Mouse (Mus musculus): ENCODE results near the gene Upf2. TPM values are rescaled to one million over a fixed set of nuclear protein-coding genes. Genes with fewer than 3 reads are reported as not detected.
A peak's percentile ranks its signal among the peaks of the same experiment; 100 is the strongest.

The Upf2 gene
- polyA plus RNA-seq, 1 experiment: 1.2 TPM

GRCm38 (mm10) chr2:6099443-6099842, 148.2 kb downstream of the Upf2 start:
- Histone ChIP-seq H3K4me1 (ENCODE audit: control insufficient read depth, insufficient read depth, insufficient read length, low read length) (peaks cover 12% of the 10 kb centered on the region), H3K27me3 (ENCODE audit: control insufficient read depth, insufficient read depth, low read length) (no peaks in the 10 kb centered on the region), H3K36me3 (ENCODE audit: control insufficient read depth, insufficient read depth, low read length) (peaks cover 11% of the 10 kb centered on the region), H3K27ac (ENCODE audit: insufficient read depth, low read depth, low read length) (no peak overlapping the region), H3K4me3 (ENCODE audit: low read depth, low read length) (no peak overlapping the region)
- 60% methylated on average over 9 of the region's 9 CpGs for WGBS
- no peak for TF ChIP-seq CTCF (IDR thresholded peaks at IDR 0.05; ENCODE audit: extremely low read depth, insufficient read length, insufficient replicate concordance, low read depth, low read length)
- no peak for TF ChIP-seq POLR2A (IDR thresholded peaks at IDR 0.05; ENCODE audit: low read depth, low read length)

- Histone ChIP-seq H3K27me3 (ENCODE audit: control insufficient read depth, insufficient read depth, low read length) (no peaks in the 10 kb centered on the region), H3K4me1 (ENCODE audit: control insufficient read depth, insufficient read depth, insufficient read length, low read length) (peaks cover 12% of the 10 kb centered on the region), H3K36me3 (ENCODE audit: control insufficient read depth, insufficient read depth, low read length) (peaks cover 11% of the 10 kb centered on the region), H3K27ac (ENCODE audit: insufficient read depth, low read depth, low read length) (no peak overlapping the region), H3K4me3 (ENCODE audit: low read depth, low read length) (peak overlapping the region; percentile 23)
- WGBS: 67% methylated on average over 51 of the region's 51 CpGs
- TF ChIP-seq POLR2A (IDR thresholded peaks at IDR 0.05; ENCODE audit: low read depth, low read length): no peak
- TF ChIP-seq CTCF (IDR thresholded peaks at IDR 0.05; ENCODE audit: extremely low read depth, insufficient read length, insufficient replicate concordance, low read depth, low read length): no peak
These were observed 148.9 kb downstream of the Upf2 start for GRCm38 (mm10) chr2:6100027-6100749.

GRCm38 (mm10) chr2:6100755-6101154, 149.5 kb downstream of the Upf2 start:
- H3K4me3 ChIP-seq (ENCODE audit: low read depth, low read length): peak overlapping the region; percentile 23; the same call in 1 of the 2 replicates
- no peak for TF ChIP-seq CTCF (IDR thresholded peaks at IDR 0.05; ENCODE audit: extremely low read depth, insufficient read length, insufficient replicate concordance, low read depth, low read length)
- TF ChIP-seq POLR2A (IDR thresholded peaks at IDR 0.05; ENCODE audit: low read depth, low read length): no peak
- no peak overlapping the region for H3K27ac ChIP-seq (ENCODE audit: insufficient read depth, low read depth, low read length)
- peaks cover 12% of the 10 kb centered on the region for H3K4me1 ChIP-seq (ENCODE audit: control insufficient read depth, insufficient read depth, insufficient read length, low read length)
- peaks cover 11% of the 10 kb centered on the region for H3K36me3 ChIP-seq (ENCODE audit: control insufficient read depth, insufficient read depth, low read length)
- H3K27me3 ChIP-seq (ENCODE audit: control insufficient read depth, insufficient read depth, low read length): no peaks in the 10 kb centered on the region
- 85% methylated on average over 20 of the region's 20 CpGs for WGBS

GRCm38 (mm10) chr2:6105437-6105836, 154.2 kb downstream of the Upf2 start:
- H3K27ac ChIP-seq (ENCODE audit: insufficient read depth, low read depth, low read length): no peak overlapping the region
- H3K4me3 ChIP-seq (ENCODE audit: low read depth, low read length): no peak overlapping the region
- H3K4me1 ChIP-seq (ENCODE audit: control insufficient read depth, insufficient read depth, insufficient read length, low read length): no peaks in the 10 kb centered on the region

More at GRCm38 (mm10) chr2:6105437-6105836, 154.2 kb downstream of the Upf2 start:
- Histone ChIP-seq H3K36me3 (ENCODE audit: control insufficient read depth, insufficient read depth, low read length) (peaks cover 8% of the 10 kb centered on the region; the same call in 1 of the 2 replicates), H3K27me3 (ENCODE audit: control insufficient read depth, insufficient read depth, low read length) (no peaks in the 10 kb centered on the region)
- TF ChIP-seq CTCF (IDR thresholded peaks at IDR 0.05; ENCODE audit: extremely low read depth, insufficient read length, insufficient replicate concordance, low read depth, low read length) (no peak), POLR2A (IDR thresholded peaks at IDR 0.05; ENCODE audit: low read depth, low read length) (no peak)
- WGBS: 96% methylated on average over 2 of the region's 2 CpGs

Other genes starting within 250 kb of the Upf2 start
- gene Camk1d, start 237.0 kb upstream of the Upf2 start, polyA plus RNA-seq (2012; rRNA removed): 4.8 and 14.3 TPM in 2 replicates
- gene Nudt5, start 106.5 kb upstream of the Upf2 start, polyA plus RNA-seq (2012; rRNA removed): 5.3 and 9.4 TPM in 2 replicates
- gene Cdc123, start 106.3 kb upstream of the Upf2 start, polyA plus RNA-seq (2012; rRNA removed): 21.4 and 39.4 TPM in 2 replicates
- 0.93 and 1.5 TPM in 2 replicates for gene Gm13199, start 88.5 kb upstream of the Upf2 start, polyA plus RNA-seq (2012; rRNA removed)
- 4.7 and 10.7 TPM in 2 replicates for gene Sec61a2, start 56.0 kb upstream of the Upf2 start, polyA plus RNA-seq (2012; rRNA removed)
- gene Dhtkd1, start 8.7 kb upstream of the Upf2 start, polyA plus RNA-seq (2012; rRNA removed): 0.13 and 0.83 TPM in 2 replicates
- gene Proser2, start 178.7 kb downstream of the Upf2 start, polyA plus RNA-seq (2012; rRNA removed): 9.3 and 11.8 TPM in 2 replicates

Measured in small intestine, adult 2 months (tissue).